8 mouse cellular contexts compared by ENCODE assay signal in the genomic region with DNA sequence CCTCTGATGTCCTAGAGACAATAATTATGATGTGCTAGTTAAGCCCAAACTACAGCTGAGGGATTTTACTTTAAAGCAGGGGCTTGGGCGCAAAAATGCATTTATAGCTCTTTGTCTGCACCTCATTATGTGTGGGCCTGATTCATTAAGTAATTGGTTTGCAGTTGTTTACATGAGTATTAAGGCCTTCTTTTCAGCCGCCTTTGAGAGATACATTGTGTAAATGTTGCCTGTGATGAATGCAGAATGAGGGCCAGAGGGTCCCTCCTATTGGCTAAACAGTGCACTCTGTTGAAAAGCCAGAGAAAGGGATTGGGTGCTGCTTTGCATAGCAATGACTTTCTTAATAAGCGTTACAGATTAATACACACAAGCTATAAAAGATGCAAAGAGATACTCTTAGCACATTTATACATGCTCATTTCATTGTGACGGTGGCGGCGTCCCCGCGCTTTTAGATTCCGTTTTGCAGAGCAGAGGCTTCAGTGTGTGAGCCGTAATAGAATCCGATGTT. TPM values are rescaled to one million over a fixed set of nuclear protein-coding genes. Genes with fewer than 3 reads are reported as not detected.
DNase-seq lines count a peak whose midpoint lies in the region; ATAC-seq and TF ChIP-seq lines count a peak whose summit lies in the region.

No protein-coding gene starts in this region.

- H3K4me1 ChIP-seq in forebrain, embryonic 10.5 days = peaks cover 34% of the 10 kb centered on the region
- H3K4me1 ChIP-seq in intestine, postnatal 0 days (replicated peaks; ENCODE audit: control insufficient read depth, insufficient read depth, low read length) = no peaks in the 10 kb centered on the region
- peaks cover 7% of the 10 kb centered on the region for H3K4me1 ChIP-seq in midbrain, embryonic 11.5 days (ENCODE audit: control insufficient read depth, insufficient read depth, low read length)
- H3K4me1 ChIP-seq in thymus, adult 2 months (replicated peaks; ENCODE audit: control insufficient read depth, insufficient read depth, low read length) = no peaks in the 10 kb centered on the region

- peaks cover under 1% of the 10 kb centered on the region; the same call in 1 of the 2 replicates for H3K9me3 ChIP-seq in forebrain, embryonic 10.5 days
- no peaks in the 10 kb centered on the region for H3K9me3 ChIP-seq in intestine, postnatal 0 days (ENCODE audit: control insufficient read depth)
- H3K9me3 ChIP-seq in midbrain, embryonic 11.5 days (ENCODE audit: control insufficient read depth, low read length) = no peaks in the 10 kb centered on the region

- H3K4me2 ChIP-seq in intestine, postnatal 0 days (replicated peaks; ENCODE audit: low read depth) = peak overlapping the region; percentile 60; the same call in 1 of the 2 replicates
- H3K4me2 ChIP-seq in midbrain, embryonic 11.5 days = peak overlapping the region; percentile 51

- no peak for ATAC-seq in intestine, postnatal 0 days
- peak; percentile 87 for ATAC-seq in midbrain, embryonic 11.5 days (ENCODE audit: low FRiP score)

- H3K36me3 ChIP-seq in forebrain, embryonic 10.5 days (replicated peaks) = peaks cover under 1% of the 10 kb centered on the region; the same call in 1 of the 2 replicates
- no peaks in the 10 kb centered on the region; the same call in 1 of the 2 replicates for H3K36me3 ChIP-seq in intestine, postnatal 0 days (ENCODE audit: control insufficient read depth, insufficient read depth)
- H3K36me3 ChIP-seq in midbrain, embryonic 11.5 days (ENCODE audit: control insufficient read depth, insufficient read depth, low read length) = no peaks in the 10 kb centered on the region
- no peaks in the 10 kb centered on the region for H3K36me3 ChIP-seq in thymus, adult 2 months (ENCODE audit: control insufficient read depth, insufficient read depth, low read length)

- TF ChIP-seq POLR2A in thymus, adult 2 months (IDR thresholded peaks at IDR 0.05; ENCODE audit: control insufficient read depth, extremely low read depth, insufficient read depth, low read length, poor library complexity) = no peak

- no peak for TF ChIP-seq CTCF in intestine, postnatal 0 days (IDR thresholded peaks at IDR 0.05; ENCODE audit: low read depth)
- TF ChIP-seq CTCF in thymus, adult 2 months (IDR thresholded peaks at IDR 0.05; ENCODE audit: borderline replicate concordance, control insufficient read depth, extremely low read depth, insufficient read depth, low read length, poor library complexity) = no peak

- H3K9ac ChIP-seq in intestine, postnatal 0 days (ENCODE audit: low read depth, low read length) = no peak overlapping the region
- H3K9ac ChIP-seq in midbrain, embryonic 11.5 days (ENCODE audit: low read length) = no peak overlapping the region; the same call in 1 of the 2 replicates

- DNase-seq in kidney, postnatal 4 days = peak; percentile 2 to 14
- no peak for DNase-seq in kidney, adult 8-10 months
- peak; percentile 34 for DNase-seq in forebrain, embryonic 10.5 days (ENCODE audit: extremely low spot score, low spot score)
- peak; percentile 93 for DNase-seq in midbrain, embryonic 11.5 days (ENCODE audit: low spot score, missing footprints)
- no peak for DNase-seq in thymus, postnatal 14 days
- no peak for DNase-seq in gastrocnemius, adult 18-20 months (ENCODE audit: low spot score)
- DNase-seq in thymus, adult 2 months = no peak

- peak overlapping the region; percentile 35 for H3K4me3 ChIP-seq in forebrain, embryonic 10.5 days
- H3K4me3 ChIP-seq in intestine, postnatal 0 days (ENCODE audit: low read depth, low read length) = 0 out of 2 replicates have a peak overlapping the region, but pooled peaks have one; percentile 14
- H3K4me3 ChIP-seq in midbrain, embryonic 11.5 days (ENCODE audit: low read depth, low read length) = peak overlapping the region; percentile 28
- H3K4me3 ChIP-seq in thymus, adult 2 months (ENCODE audit: control insufficient read depth, insufficient read depth, low read length) = no peak overlapping the region

- 0 out of 2 replicates have a peak overlapping the region, but pooled peaks have one; percentile 45 for H3K27ac ChIP-seq in forebrain, embryonic 10.5 days
- H3K27ac ChIP-seq in intestine, postnatal 0 days (ENCODE audit: low read depth, low read length) = no peak overlapping the region
- H3K27ac ChIP-seq in midbrain, embryonic 11.5 days (ENCODE audit: low read depth, low read length) = peak overlapping the region; percentile 7
- no peak overlapping the region for H3K27ac ChIP-seq in thymus, adult 2 months (ENCODE audit: control insufficient read depth, insufficient read depth, low read length)

- WGBS in forebrain, embryonic 10.5 days = 10% methylated on average over 11 of the region's 11 CpGs
- WGBS in intestine, postnatal 0 days = 29% methylated on average over 11 of the region's 11 CpGs
- 4% methylated on average over 11 of the region's 11 CpGs for WGBS in midbrain, embryonic 11.5 days
- WGBS in thymus, adult 2 months = 93% methylated on average over 11 of the region's 11 CpGs

- H3K27me3 ChIP-seq in forebrain, embryonic 10.5 days (ENCODE audit: poor library complexity, severe bottlenecking) = peaks cover 82% of the 10 kb centered on the region
- no peaks in the 10 kb centered on the region for H3K27me3 ChIP-seq in intestine, postnatal 0 days (replicated peaks; ENCODE audit: control insufficient read depth, insufficient read depth, low read length)
- peaks cover 40% of the 10 kb centered on the region for H3K27me3 ChIP-seq in midbrain, embryonic 11.5 days (ENCODE audit: control insufficient read depth, insufficient read depth, low read length)
- no peaks in the 10 kb centered on the region for H3K27me3 ChIP-seq in thymus, adult 2 months (ENCODE audit: control insufficient read depth, insufficient read depth, low read length)

RNA-seq across cellular contexts. Expression of gene Xrn2, which starts 54.3 kb away (rescaled TPM):
- 93.8 and 95.6 TPM in 2 replicates for polyA plus RNA-seq in forebrain, embryonic 10.5 days (2016; fragmentation: Nextera tagmentation; extraction: Ambion mirVana)
- polyA plus RNA-seq in intestine, postnatal 0 days (2015; fragmentation: Nextera tagmentation; extraction: Ambion mirVana) = 46.4 and 50.0 TPM in 2 replicates
- polyA plus RNA-seq in midbrain, embryonic 11.5 days (2014; fragmentation: Nextera tagmentation; extraction: Ambion mirVana) = 113 and 131 TPM in 2 replicates
- 10 to 100 TPM; 11.8 to 12.5 TPM for total RNA-seq in gastrocnemius, adult 18-20 months (2021)
- polyA plus RNA-seq in thymus, adult 2 months (2012; rRNA removed) = 35.1 and 39.6 TPM in 2 replicates

Comparison
In these comparisons a context has a peak if more than half of its experiments do, and no peak if none do; other contexts are left out.
1. DNase-seq: peak in kidney, postnatal 4 days (2 of 2), forebrain, embryonic 10.5 days (single experiment) and midbrain, embryonic 11.5 days (single experiment); none in kidney, adult 8-10 months (0 of 2), thymus, postnatal 14 days (single experiment), gastrocnemius, adult 18-20 months (single experiment) and thymus, adult 2 months (single experiment).
2. H3K27ac ChIP-seq: peak in forebrain, embryonic 10.5 days (single experiment) and midbrain, embryonic 11.5 days (single experiment); none in intestine, postnatal 0 days (single experiment) and thymus, adult 2 months (single experiment).